Mouse (Mus musculus) MEL (cell line): ENCODE measurements around the gene Mrpl24.

Source experiments
- CTCF ChIP-seq, 3 experiments: IDR thresholded peaks in 2 of 3; conservative IDR thresholded peaks in 1 of 3; 2 replicates each; pipeline ENCODE4 v1.5.1; 2011 to 2012; ENCODE audit warnings: low read length in 3 of 3, low read depth in 2 of 3, mild to moderate bottlenecking in 2 of 3, improper control_type of control experiment in 1 of 3, inconsistent platforms in 1 of 3, mixed read lengths in 1 of 3, moderate library complexity in 1 of 3; ENCODE audit not compliant: control insufficient read depth in 1 of 3, insufficient read depth in 1 of 3, poor library complexity in 1 of 3, severe bottlenecking in 1 of 3
- E2F4 ChIP-seq: IDR thresholded peaks from 2 replicates; pipeline ENCODE4 v1.6.1; 2011; ENCODE audit warnings: low read depth, low read length, improper control_type of control experiment, borderline replicate concordance
- EP300 ChIP-seq, 2 experiments: IDR thresholded peaks; 2 replicates each; pipeline ENCODE4 v1.6.1; 2011; ENCODE audit warnings: improper control_type of control experiment in 2 of 2, low read length in 2 of 2, low read depth in 1 of 2, mild to moderate bottlenecking in 1 of 2
- JUND ChIP-seq: IDR thresholded peaks from 2 replicates; pipeline ENCODE4 v1.6.1; 2011; ENCODE audit warnings: low read depth, mild to moderate bottlenecking, improper control_type of control experiment, low read length
- MXI1 ChIP-seq: IDR thresholded peaks from 2 replicates; pipeline ENCODE4 v1.6.1; 2011; ENCODE audit warnings: mild to moderate bottlenecking, low read depth, low read length, improper control_type of control experiment
- MYC ChIP-seq: IDR thresholded peaks from 2 replicates; pipeline ENCODE4 v1.6.1; 2011; ENCODE audit warnings: low read depth, mild to moderate bottlenecking, low read length, improper control_type of control experiment, moderate library complexity
- NELFE ChIP-seq: IDR thresholded peaks from 2 replicates; pipeline ENCODE4 v1.6.1; 2011; ENCODE audit warnings: low read depth, low read length, improper control_type of control experiment
- TCF12 ChIP-seq: IDR thresholded peaks from 2 replicates; pipeline ENCODE4 v1.6.1; 2014; ENCODE audit warnings: low read depth, mild to moderate bottlenecking, inconsistent platforms, low read length, improper control_type of control experiment, moderate library complexity
- UBTF ChIP-seq: IDR thresholded peaks from 2 replicates; pipeline ENCODE4 v1.6.1; 2012; ENCODE audit warnings: low read depth, mild to moderate bottlenecking, inconsistent platforms, low read length, improper control_type of control experiment, moderate library complexity, borderline replicate concordance; ENCODE audit not compliant: insufficient read depth
- ZKSCAN1 ChIP-seq: IDR thresholded peaks from 2 replicates; pipeline ENCODE4 v1.6.1; 2012; ENCODE audit warnings: low read depth, mild to moderate bottlenecking, inconsistent platforms, low read length, improper control_type of control experiment, moderate library complexity
- ZMIZ1 ChIP-seq: IDR thresholded peaks from 2 replicates; pipeline ENCODE4 v1.6.1; 2012; ENCODE audit warnings: low read depth, mild to moderate bottlenecking, inconsistent platforms, low read length, improper control_type of control experiment, moderate library complexity
- ZNF384 ChIP-seq: IDR thresholded peaks from 2 replicates; pipeline ENCODE4 v1.6.1; 2012; ENCODE audit warnings: low read depth, mild to moderate bottlenecking, inconsistent platforms, low read length, improper control_type of control experiment

GRCm38 (mm10) chr3:87958476-87958875, 39.2 kb downstream of the Mrpl24 start:
- no peak for TF ChIP-seq JUND
- TF ChIP-seq MYC, result no peak
- TF ChIP-seq ZKSCAN1, result no peak
- no peak for TF ChIP-seq ZNF384
- no peak for TF ChIP-seq CTCF (IDR thresholded peaks at IDR 0.05 in 2 of 3, conservative IDR thresholded peaks at IDR 0.05 in 1 of 3; ENCODE audit: control insufficient read depth in 1 of 3, insufficient read depth in 1 of 3, low read depth in 2 of 3, low read length in 3 of 3, poor library complexity in 1 of 3, severe bottlenecking in 1 of 3)
- no peak for TF ChIP-seq MXI1
- TF ChIP-seq NELFE, result no peak
- TF ChIP-seq UBTF, result no peak
- TF ChIP-seq E2F4, result no peak
- no peak for TF ChIP-seq TCF12
- no peak for TF ChIP-seq EP300 (IDR thresholded peaks at IDR 0.05; ENCODE audit: low read depth in 1 of 2, low read length in 2 of 2)
- TF ChIP-seq ZMIZ1, result no peak
